27 mouse cellular contexts compared by ENCODE assay signal in genomic region chr12:97161429-97161828, GRCm38 (mm10).
DNase-seq lines count a peak whose midpoint lies in the region; ATAC-seq and TF ChIP-seq lines count a peak whose summit lies in the region.
"Had no signal": no experiment of that assay in that cellular context is flagged by ENCODE, and none has a peak within 500 bp of the region (broad histone marks: within the 10 kb centered on the region; RNA-seq: fewer than 3 reads in every experiment).

No protein-coding gene starts in this region.

- no peaks in the 10 kb centered on the region for H3K4me1 ChIP-seq in hindbrain, embryonic 12.5 days
- H3K4me1 ChIP-seq in hindbrain, embryonic 13.5 days (replicated peaks) = no peaks in the 10 kb centered on the region
- no peaks in the 10 kb centered on the region for H3K4me1 ChIP-seq in midbrain, embryonic 13.5 days (replicated peaks)
- H3K4me1 ChIP-seq in midbrain, embryonic 10.5 days = no peaks in the 10 kb centered on the region
- H3K4me1 ChIP-seq in limb, embryonic 14.5 days (ENCODE audit: control insufficient read depth, insufficient read depth, low read length) = 0 out of 2 replicates have a peak, but pooled peaks cover 3% of the 10 kb centered on the region
- H3K4me1 ChIP-seq: embryonic facial prominence, embryonic 10.5 days; heart, embryonic 12.5 days; neural tube, embryonic 12.5 days had no signal

- WGBS in hindbrain, embryonic 12.5 days = 70% methylated on average over 9 of the region's 9 CpGs
- 64% methylated on average over 9 of the region's 9 CpGs for WGBS in hindbrain, embryonic 13.5 days
- WGBS in midbrain, embryonic 13.5 days = 64% methylated on average over 9 of the region's 9 CpGs
- 89% methylated on average over 9 of the region's 9 CpGs for WGBS in midbrain, embryonic 10.5 days
- 24% methylated on average over 9 of the region's 9 CpGs for WGBS in limb, embryonic 14.5 days

- ATAC-seq in hindbrain, embryonic 12.5 days (ENCODE audit: low FRiP score) = peak; percentile 38; the same call in 1 of the 2 replicates
- no peak for ATAC-seq in hindbrain, embryonic 13.5 days (ENCODE audit: low FRiP score)
- ATAC-seq in midbrain, embryonic 13.5 days = 0 out of 2 replicates have a peak, but pooled peaks have one; percentile 27
- ATAC-seq in limb, embryonic 14.5 days (ENCODE audit: low FRiP score, low read depth) = peak; percentile 37
- ATAC-seq: activated CD4-positive, CD25-positive, alpha-beta regulatory T cell, adult 4 months had no signal

- no peaks in the 10 kb centered on the region for H3K27me3 ChIP-seq in hindbrain, embryonic 12.5 days
- no peaks in the 10 kb centered on the region for H3K27me3 ChIP-seq in hindbrain, embryonic 13.5 days
- H3K27me3 ChIP-seq in midbrain, embryonic 13.5 days = no peaks in the 10 kb centered on the region
- H3K27me3 ChIP-seq in midbrain, embryonic 10.5 days (ENCODE audit: low read depth, poor library complexity, severe bottlenecking) = no peaks in the 10 kb centered on the region
- H3K27me3 ChIP-seq in limb, embryonic 14.5 days (ENCODE audit: control insufficient read depth, insufficient read depth, low read length) = no peaks in the 10 kb centered on the region
- H3K27me3 ChIP-seq: heart, embryonic 12.5 days; limb, embryonic 15.5 days; neural tube, embryonic 12.5 days had no signal

- no peak for TF ChIP-seq POLR2A in limb, embryonic 14.5 days (IDR thresholded peaks at IDR 0.05; ENCODE audit: borderline replicate concordance, extremely low read depth, insufficient read depth, insufficient read length)

- H3K27ac ChIP-seq in hindbrain, embryonic 12.5 days = no peak overlapping the region
- H3K27ac ChIP-seq in hindbrain, embryonic 13.5 days = no peak overlapping the region
- no peak overlapping the region for H3K27ac ChIP-seq in midbrain, embryonic 13.5 days
- no peak overlapping the region for H3K27ac ChIP-seq in midbrain, embryonic 10.5 days (replicated peaks)
- H3K27ac ChIP-seq in limb, embryonic 14.5 days (replicated peaks; ENCODE audit: low read depth, low read length) = no peak overlapping the region
- H3K27ac ChIP-seq: embryonic facial prominence, embryonic 10.5 days; kidney, postnatal 0 days; limb, embryonic 15.5 days; liver, embryonic 14.5 days; neural tube, embryonic 12.5 days had no signal

- H3K36me3 ChIP-seq in hindbrain, embryonic 12.5 days = no peaks in the 10 kb centered on the region
- no peaks in the 10 kb centered on the region for H3K36me3 ChIP-seq in hindbrain, embryonic 13.5 days
- H3K36me3 ChIP-seq in midbrain, embryonic 13.5 days = no peaks in the 10 kb centered on the region
- H3K36me3 ChIP-seq in midbrain, embryonic 10.5 days = no peaks in the 10 kb centered on the region
- H3K36me3 ChIP-seq in limb, embryonic 14.5 days (ENCODE audit: control insufficient read depth, insufficient read depth, low read length) = no peaks in the 10 kb centered on the region
- H3K36me3 ChIP-seq: embryonic facial prominence, embryonic 10.5 days; heart, embryonic 12.5 days; limb, embryonic 15.5 days; neural tube, embryonic 12.5 days had no signal

- DNase-seq in midbrain, embryonic 10.5 days (ENCODE audit: low spot score) = no peak
- DNase-seq in brain, adult 2 months (ENCODE audit: low read depth, low spot score) = peak; percentile 42
- DNase-seq in limb, embryonic 14.5 days (ENCODE audit: low spot score) = peak; percentile 15
- DNase-seq in adrenal gland, adult 18-20 months (ENCODE audit: low spot score in 2 of 2) = no peak
- DNase-seq: adrenal gland, postnatal 10 days; B cell, adult 2 months; cerebellum, adult 11 months; cerebellum, postnatal 10 days; gastrocnemius, postnatal 14 days; heart, adult 18-20 months; heart, postnatal 10 days; kidney, adult 18-20 months; layer of hippocampus, postnatal 36 days; lung, embryonic 14.5 days; retina, postnatal 1 day; right cerebral cortex, postnatal 4 days; thymus, postnatal 14 days had no signal

- no peak overlapping the region for H3K4me2 ChIP-seq in hindbrain, embryonic 12.5 days (replicated peaks)
- no peak overlapping the region for H3K4me2 ChIP-seq in hindbrain, embryonic 13.5 days
- H3K4me2 ChIP-seq in midbrain, embryonic 13.5 days (replicated peaks) = no peak overlapping the region
- H3K4me2 ChIP-seq in limb, embryonic 14.5 days (replicated peaks; ENCODE audit: low read depth, low read length, severe bottlenecking) = no peak overlapping the region
- H3K4me2 ChIP-seq: heart, embryonic 12.5 days; limb, embryonic 15.5 days; lung, embryonic 14.5 days; neural tube, embryonic 12.5 days had no signal

- no peak overlapping the region for H3K9ac ChIP-seq in hindbrain, embryonic 12.5 days
- H3K9ac ChIP-seq in hindbrain, embryonic 13.5 days = no peak overlapping the region
- no peak overlapping the region for H3K9ac ChIP-seq in midbrain, embryonic 13.5 days (replicated peaks)
- H3K9ac ChIP-seq in limb, embryonic 14.5 days (ENCODE audit: low read depth, low read length, severe bottlenecking) = no peak overlapping the region
- H3K9ac ChIP-seq: heart, embryonic 12.5 days; limb, embryonic 15.5 days; liver, embryonic 14.5 days; lung, embryonic 14.5 days; neural tube, embryonic 12.5 days had no signal

- no peak overlapping the region for H3K4me3 ChIP-seq in hindbrain, embryonic 12.5 days
- H3K4me3 ChIP-seq in hindbrain, embryonic 13.5 days = no peak overlapping the region
- no peak overlapping the region for H3K4me3 ChIP-seq in midbrain, embryonic 13.5 days (replicated peaks)
- H3K4me3 ChIP-seq in midbrain, embryonic 10.5 days = no peak overlapping the region
- H3K4me3 ChIP-seq in limb, embryonic 14.5 days (replicated peaks; ENCODE audit: low read length) = no peak overlapping the region
- H3K4me3 ChIP-seq: embryonic facial prominence, embryonic 10.5 days; heart, embryonic 12.5 days; limb, embryonic 15.5 days; neural tube, embryonic 12.5 days had no signal

- no peaks in the 10 kb centered on the region for H3K9me3 ChIP-seq in hindbrain, embryonic 12.5 days (replicated peaks)
- no peaks in the 10 kb centered on the region for H3K9me3 ChIP-seq in hindbrain, embryonic 13.5 days
- H3K9me3 ChIP-seq in midbrain, embryonic 13.5 days = no peaks in the 10 kb centered on the region
- H3K9me3 ChIP-seq in midbrain, embryonic 10.5 days (replicated peaks) = no peaks in the 10 kb centered on the region
- H3K9me3 ChIP-seq in limb, embryonic 14.5 days (ENCODE audit: control insufficient read depth, low read length) = no peaks in the 10 kb centered on the region
- H3K9me3 ChIP-seq: embryonic facial prominence, embryonic 10.5 days; heart, embryonic 12.5 days; limb, embryonic 15.5 days; neural tube, embryonic 12.5 days had no signal

Comparison
In these comparisons a context has a peak if more than half of its experiments do, and no peak if none do; other contexts are left out.
1. DNase-seq: peak in brain, adult 2 months (single experiment) and limb, embryonic 14.5 days (single experiment); none in midbrain, embryonic 10.5 days (single experiment) and adrenal gland, adult 18-20 months (0 of 2).